Mouse (Mus musculus) kidney, postnatal 0 days (tissue): ENCODE data around the gene Igfbp7. TPM values are rescaled to one million over a fixed set of nuclear protein-coding genes. Genes with fewer than 3 reads are reported as not detected.

Experiments used
- ATAC-seq: fragments of 200-750 bp; cut with Nextera tagmentation; replicated peaks from 2 replicates; pipeline ENCODE4 v1.8.0; 2017; ENCODE audit warnings: low read depth, moderate number of reproducible peaks, moderate TSS enrichment, moderate library complexity; ENCODE audit not compliant: low FRiP score
- DNase-seq: peaks from one replicate; pipeline ENCODE4 v3.0.0-alpha.2; 2016; ENCODE audit warnings: low spot score
- H3K27ac ChIP-seq: fragments of 300-500 bp; sonication (generic); 2 replicates; pipeline ENCODE4 v1.5.1; 2014; ENCODE audit warnings: mild to moderate bottlenecking
- H3K27me3 ChIP-seq: fragments of 300-500 bp; sonication (generic); 2 replicates; pipeline ENCODE4 v1.6.1; 2014; ENCODE audit warnings: low read length, mixed read lengths; ENCODE audit not compliant: insufficient read depth
- H3K36me3 ChIP-seq: fragments of 300-500 bp; sonication (generic); 2 replicates; pipeline ENCODE4 v1.6.1; 2014; ENCODE audit warnings: low read length, mixed read lengths; ENCODE audit not compliant: insufficient read depth
- H3K4me1 ChIP-seq: fragments of 300-500 bp; sonication (generic); replicated peaks from 2 replicates; pipeline ENCODE4 v1.6.1; 2014; ENCODE audit warnings: antibody characterized with exemption, low read length, mixed read lengths; ENCODE audit not compliant: insufficient read depth
- H3K4me2 ChIP-seq: fragments of 300-500 bp; sonication (generic); 2 replicates; pipeline ENCODE4 v1.6.1; 2014; ENCODE audit warnings: mild to moderate bottlenecking, low read length, moderate library complexity, mixed read lengths
- H3K4me3 ChIP-seq: fragments of 300-500 bp; sonication (generic); replicated peaks from 2 replicates; pipeline ENCODE4 v1.5.1; 2014; ENCODE audit warnings: low read depth, low read length
- H3K9ac ChIP-seq: fragments of 300-500 bp; sonication (generic); 2 replicates; pipeline ENCODE4 v1.6.1; 2014; ENCODE audit warnings: low read depth, low read length
- H3K9me3 ChIP-seq: fragments of 300-500 bp; sonication (generic); replicated peaks from 2 replicates; pipeline ENCODE4 v1.6.1; 2016; ENCODE audit warnings: low read length, inconsistent platforms, mixed read lengths
- CTCF ChIP-seq: IDR thresholded peaks from 2 replicates; pipeline ENCODE4 v1.5.1; 2016; ENCODE audit warnings: antibody characterized with exemption, low read depth, mild to moderate bottlenecking, moderate library complexity
- WGBS: fragments of 180-500 bp; shearing (Covaris S2); extraction: QIAGEN DNeasy Blood & Tissue Kit; methylation state at CpG from one replicate; pipeline ENCODE4 v1.1.7; 2014; 5-methylcytosine and 5-hydroxymethylcytosine counted together
- polyA plus RNA-seq: library from polyadenylated mRNA; unstranded; fragments of >200 nt; fragmentation: Nextera tagmentation; extraction: Ambion mirVana; gene quantifications from 2 replicates; pipeline ENCODE4 v1.2.1, GENCODE M21; 2015

Gene Igfbp7
- polyA plus RNA-seq, 1 experiment from 2014 or later, result 1,398 TPM

- peak overlapping the region; percentile 100 for H3K4me2 ChIP-seq
- TF ChIP-seq CTCF, result no peak
- H3K9ac ChIP-seq, result no peak overlapping the region
- H3K36me3 ChIP-seq, result peaks cover 11% of the 10 kb centered on the region
- DNase-seq (no peak), ATAC-seq (no peak)
- peaks cover 11% of the 10 kb centered on the region; the same call in 1 of the 2 replicates for H3K4me1 ChIP-seq
- no peaks in the 10 kb centered on the region for H3K9me3 ChIP-seq
- no peaks in the 10 kb centered on the region for H3K27me3 ChIP-seq
- whole genome bisulfite sequencing, result 80% methylated on average over 5 of the region's 5 CpGs
- no peak overlapping the region for H3K4me3 ChIP-seq
- no peak overlapping the region for H3K27ac ChIP-seq
These were observed 99.9 kb downstream of the Igfbp7 start for GRCm38 (mm10) chr5:77307821-77308553.

DNA sequence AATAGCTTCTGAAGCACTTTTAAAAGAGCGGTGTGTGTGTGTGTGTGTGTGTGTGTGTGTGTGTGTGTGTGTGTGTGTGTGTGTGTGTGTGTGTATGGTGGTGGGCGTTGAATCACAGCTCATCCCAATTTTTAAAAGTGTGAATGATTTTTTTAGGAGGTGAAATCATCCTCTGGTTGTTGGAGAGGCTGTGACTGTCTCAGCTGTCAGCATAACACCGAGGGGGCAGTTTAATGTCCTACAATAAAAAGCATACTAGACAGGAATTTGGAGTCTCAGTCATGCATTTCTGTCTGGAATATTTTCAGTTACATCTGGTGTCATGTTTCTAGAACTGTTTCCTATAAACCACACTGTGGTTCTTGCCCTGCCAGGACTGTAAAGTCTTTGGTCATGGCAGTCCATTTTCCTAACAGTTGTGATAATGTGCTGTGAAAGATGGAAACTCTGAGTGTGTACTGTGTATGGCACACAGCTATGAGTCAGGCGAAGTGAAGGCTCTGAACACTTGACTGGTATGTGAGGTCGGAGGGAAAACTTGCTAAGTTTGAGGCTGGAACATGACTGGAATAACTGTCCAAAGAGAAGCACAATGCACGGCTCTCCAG is 106.4 kb downstream of the Igfbp7 start:
- Histone ChIP-seq H3K4me2 (no peak overlapping the region), H3K27ac (no peak overlapping the region), H3K4me1 (no peaks in the 10 kb centered on the region), H3K36me3 (peaks cover 25% of the 10 kb centered on the region; the same call in 1 of the 2 replicates), H3K4me3 (no peak overlapping the region), H3K9me3 (no peaks in the 10 kb centered on the region), H3K9ac (no peak overlapping the region), H3K27me3 (no peaks in the 10 kb centered on the region)
- 80% methylated on average over 6 of the region's 6 CpGs for WGBS
- DNase-seq, result no peak
- no peak for TF ChIP-seq CTCF
- no peak for ATAC-seq

DNA sequence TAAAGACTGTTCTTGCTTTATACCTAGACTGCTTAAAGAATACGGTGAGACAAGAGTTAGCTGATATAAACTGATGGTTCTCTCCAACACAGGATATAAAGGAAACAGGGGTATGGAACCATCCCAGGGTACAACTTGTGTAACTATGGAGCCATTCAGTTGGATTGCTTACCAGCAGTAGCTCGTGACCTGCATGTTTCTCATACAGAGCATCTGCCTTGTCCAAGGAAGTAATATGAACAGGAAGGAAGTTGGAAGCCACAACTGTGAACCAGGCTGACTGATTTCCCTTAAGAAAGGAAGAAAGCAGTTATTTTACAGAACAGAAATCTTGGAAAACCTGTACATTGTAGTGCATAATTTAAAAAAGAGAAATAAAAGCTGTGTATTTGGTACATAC is 108.4 kb downstream of the Igfbp7 start:
- H3K4me2 ChIP-seq, result no peak overlapping the region
- WGBS, result 87% methylated on average over 2 of the region's 2 CpGs
- ATAC-seq (no peak), DNase-seq (no peak)
- H3K4me1 ChIP-seq, result no peaks in the 10 kb centered on the region
- TF ChIP-seq CTCF, result no peak
- no peaks in the 10 kb centered on the region for H3K27me3 ChIP-seq
- H3K9me3 ChIP-seq, result no peaks in the 10 kb centered on the region
- no peak overlapping the region for H3K4me3 ChIP-seq
- H3K27ac ChIP-seq, result no peak overlapping the region
- H3K9ac ChIP-seq, result no peak overlapping the region
- peaks cover 19% of the 10 kb centered on the region; the same call in 1 of the 2 replicates for H3K36me3 ChIP-seq

Other genes with a start within 250 kb of the Igfbp7 start
- 0.77 and 1.0 TPM in 2 replicates for gene Spink2, start 196.6 kb downstream of the Igfbp7 start, polyA plus RNA-seq
- 32.7 and 34.1 TPM in 2 replicates for gene Rest, start 142.6 kb downstream of the Igfbp7 start, polyA plus RNA-seq
- 27.0 and 28.4 TPM in 2 replicates for gene Noa1, start 98.0 kb downstream of the Igfbp7 start, polyA plus RNA-seq
- gene Polr2b, start 97.9 kb downstream of the Igfbp7 start, polyA plus RNA-seq, result 46.1 and 49.7 TPM in 2 replicates